Mouse (Mus musculus) thymus, adult 2 months (tissue): Measurements from ENCODE around the gene Traf6.

Experiments
- CTCF ChIP-seq: fragments of 200-500 bp; IDR thresholded peaks from 2 replicates; pipeline ENCODE4 v1.5.1; 2012; ENCODE audit warnings: mild to moderate bottlenecking, control low read depth, low read length, moderate library complexity, borderline replicate concordance; ENCODE audit not compliant: control insufficient read depth, poor library complexity, insufficient read depth; ENCODE audit errors: extremely low read depth
- POLR2A ChIP-seq: fragments of 200-500 bp; IDR thresholded peaks from 2 replicates; pipeline ENCODE4 v1.6.1; 2012; ENCODE audit warnings: mild to moderate bottlenecking, low read length, control low read depth, moderate library complexity; ENCODE audit not compliant: control insufficient read depth, poor library complexity, insufficient read depth; ENCODE audit errors: extremely low read depth

DNA sequence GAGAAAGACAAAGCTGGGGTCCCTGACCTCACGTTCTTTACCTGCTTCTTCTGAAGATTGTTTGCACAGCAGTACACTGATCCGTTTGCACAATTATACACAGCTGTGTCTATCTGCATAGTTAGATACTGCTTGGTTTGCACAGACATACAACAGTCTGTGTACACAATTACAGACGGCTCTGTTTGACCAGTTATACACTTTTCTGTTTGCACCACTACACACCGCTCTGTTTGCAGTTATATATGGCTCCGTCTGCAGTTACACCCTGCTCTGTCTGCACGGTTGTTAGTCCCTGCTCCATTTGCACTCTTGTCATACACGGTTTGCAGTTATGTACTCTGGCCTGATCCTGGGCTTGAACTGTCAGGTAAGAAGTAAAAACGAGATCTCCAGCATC lies 63.4 kb downstream of the Traf6 start:
- TF ChIP-seq CTCF (no peak), POLR2A (no peak)
